Mouse (Mus musculus) layer of hippocampus, adult 8-10 months (tissue): ENCODE data around the gene Nrxn3. TPM values are rescaled to one million over a fixed set of nuclear protein-coding genes. Genes with fewer than 3 reads are reported as not detected.

Experiments
- DNase-seq, 2 experiments: peaks; one replicate each; pipeline ENCODE4 v3.0.0; 2022; ENCODE audit warnings: low spot score in 2 of 2
- total RNA-seq, 4 experiments: library from RNA; stranded (reverse); gene quantifications; 2 replicates each; pipeline ENCODE4 v1.2.4; 2022

Nrxn3 gene
- total RNA-seq, 4 experiments from 2014 or later: 173 to 206 (median 191) TPM

- DNase-seq: no peak
Observed at GRCm38 (mm10) chr12:89041429-89042107, 318.9 kb downstream of the Nrxn3 start.

GRCm38 (mm10) chr12:89049279-89049678 lies 326.6 kb downstream of the Nrxn3 start:
- DNase-seq: no peak

GRCm38 (mm10) chr12:89049686-89050085 lies 327.0 kb downstream of the Nrxn3 start:
- DNase-seq: no peak

GRCm38 (mm10) chr12:89072436-89072835 lies 349.8 kb downstream of the Nrxn3 start:
- DNase-seq: no peak

- no peak for DNase-seq
Observed at GRCm38 (mm10) chr12:89073167-89073743, 350.6 kb downstream of the Nrxn3 start.

GRCm38 (mm10) chr12:89074551-89075295 lies 352.0 kb downstream of the Nrxn3 start:
- DNase-seq: peak; percentile 42 to 56

- peak; percentile 35 to 53 for DNase-seq
Observed at GRCm38 (mm10) chr12:89093806-89094479, 371.3 kb downstream of the Nrxn3 start.

- peak; percentile 28 to 43 for DNase-seq
Observed at GRCm38 (mm10) chr12:89097561-89097960, 374.9 kb downstream of the Nrxn3 start.

- peak; percentile 77 to 83 for DNase-seq
Observed at GRCm38 (mm10) chr12:89106029-89106733, 383.5 kb downstream of the Nrxn3 start.

GRCm38 (mm10) chr12:89106881-89107584 lies 384.4 kb downstream of the Nrxn3 start:
- no peak for DNase-seq

- DNase-seq: no peak
Observed at GRCm38 (mm10) chr12:89109779-89110335, 387.2 kb downstream of the Nrxn3 start.

GRCm38 (mm10) chr12:89128602-89129001 lies 405.9 kb downstream of the Nrxn3 start:
- DNase-seq: no peak

GRCm38 (mm10) chr12:89129139-89129907 lies 406.6 kb downstream of the Nrxn3 start:
- DNase-seq: peak; percentile 59 to 60

GRCm38 (mm10) chr12:89134333-89134732 lies 411.7 kb downstream of the Nrxn3 start:
- DNase-seq: no peak

GRCm38 (mm10) chr12:89134774-89135307 lies 412.2 kb downstream of the Nrxn3 start:
- DNase-seq: no peak

GRCm38 (mm10) chr12:89148974-89149411 lies 426.3 kb downstream of the Nrxn3 start:
- DNase-seq: no peak

GRCm38 (mm10) chr12:89149455-89149854 lies 426.8 kb downstream of the Nrxn3 start:
- no peak for DNase-seq

- DNase-seq: no peak
Observed at GRCm38 (mm10) chr12:89156086-89156757, 433.5 kb downstream of the Nrxn3 start.

GRCm38 (mm10) chr12:89159353-89159752 lies 436.7 kb downstream of the Nrxn3 start:
- no peak for DNase-seq
